Mouse (Mus musculus) activated CD4-positive, CD25-positive, alpha-beta regulatory T cell (primary cell): ENCODE data around the gene Bcam. TPM values are rescaled to one million over a fixed set of nuclear protein-coding genes. Genes with fewer than 3 reads are reported as not detected.

Experiments used
- polyA plus RNA-seq, 2 experiments: library from polyadenylated mRNA; unstranded; fragments of 100-300 nt; shearing (Covaris generic); gene quantifications; one replicate each; pipeline ENCODE4 v1.2.1; 2017

Bcam gene
- polyA plus RNA-seq = 1 to 10 TPM; 5.2 to 5.4 TPM

GRCm38 (mm10) chr7:19770984-19771391, at the start of gene Bcam:
Gene Bcam, minus strand, starts transcription at chr7:19771016.

GRCm38 (mm10) chr7:19796697-19797588, 26.1 kb upstream of the Bcam start, which contains the start of gene Cblc:
Gene Cblc, minus strand, starts transcription at chr7:19796809.

GRCm38 (mm10) chr7:19750217-19751069, 20.4 kb downstream of the Bcam start, which contains the start of gene Nectin2:
Gene Nectin2, minus strand, starts transcription at chr7:19750483.

GRCm38 (mm10) chr7:19715239-19716054, 55.4 kb downstream of the Bcam start, which contains the start of gene Tomm40:
Gene Tomm40, minus strand, starts transcription at chr7:19715438.

Other genes starting within 250 kb of the Bcam start
- 10 to 100 TPM; 12.9 to 14.4 TPM for gene Ppp1r37, start 207.9 kb downstream of the Bcam start, polyA plus RNA-seq
- 1 to 10 TPM; 1.1 to 2.9 TPM for gene Zfp296, start 193.7 kb downstream of the Bcam start, polyA plus RNA-seq
- 100 to 1,000 TPM; 115 to 131 TPM for gene Gemin7, start 193.4 kb downstream of the Bcam start, polyA plus RNA-seq
- gene Clasrp, start 166.5 kb downstream of the Bcam start, polyA plus RNA-seq = 10 to 100 TPM; 49.2 to 49.9 TPM
- 10 to 100 TPM; 76.1 to 91.6 TPM for gene Relb, start 141.6 kb downstream of the Bcam start, polyA plus RNA-seq
- 100 to 1,000 TPM; 114 to 162 TPM for gene Clptm1, start 106.0 kb downstream of the Bcam start, polyA plus RNA-seq
- gene Apoc2, start 93.1 kb downstream of the Bcam start, polyA plus RNA-seq = under 1 TPM in 1 of 2 experiments, not detected in 1; 0.38 TPM
- not detected for gene Gm44805, start 89.6 kb downstream of the Bcam start, polyA plus RNA-seq
- gene Apoc4, start 89.5 kb downstream of the Bcam start, polyA plus RNA-seq = under 1 TPM in 1 of 2 experiments, not detected in 1; 0.53 TPM
- gene Apoc1, start 78.4 kb downstream of the Bcam start, polyA plus RNA-seq = 1 to 10 TPM in 1 of 2 experiments, under 1 TPM in 1; 0.67 to 3.8 TPM
- gene Apoe, start 71.8 kb downstream of the Bcam start, polyA plus RNA-seq = 10 to 100 TPM; 30.0 to 92.3 TPM
- 100 to 1,000 TPM in 1 of 2 experiments, 10 to 100 TPM in 1; 61.9 to 105 TPM for gene Tomm40, start 55.6 kb downstream of the Bcam start, polyA plus RNA-seq
- 1 to 10 TPM in 1 of 2 experiments, under 1 TPM in 1; 0.47 to 1.9 TPM for gene Nectin2, start 20.5 kb downstream of the Bcam start, polyA plus RNA-seq
- gene Cblc, start 25.8 kb upstream of the Bcam start, polyA plus RNA-seq = 1 to 10 TPM in 1 of 2 experiments, not detected in 1; 1.4 TPM
- gene Bcl3, start 51.8 kb upstream of the Bcam start, polyA plus RNA-seq = 100 to 1,000 TPM; 131 to 135 TPM
- gene Gm19345, start 81.0 kb upstream of the Bcam start, polyA plus RNA-seq = under 1 TPM; 0.20 to 0.81 TPM
- 1 to 10 TPM in 1 of 2 experiments, under 1 TPM in 1; 0.48 to 1.1 TPM for gene Ceacam16, start 90.3 kb upstream of the Bcam start, polyA plus RNA-seq
- gene Ceacam19, start 116.9 kb upstream of the Bcam start, polyA plus RNA-seq = not detected
- gene Pvr, start 150.1 kb upstream of the Bcam start, polyA plus RNA-seq = 10 to 100 TPM; 31.2 to 36.7 TPM
- gene Igsf23, start 179.7 kb upstream of the Bcam start, polyA plus RNA-seq = 10 to 100 TPM; 33.0 to 37.6 TPM
- gene Ceacam20, start 194.4 kb upstream of the Bcam start, polyA plus RNA-seq = not detected
- under 1 TPM in 1 of 2 experiments, not detected in 1; 0.44 TPM for gene Nlrp9b, start 220.4 kb upstream of the Bcam start, polyA plus RNA-seq